Mouse (Mus musculus) lung, embryonic 15.5 days (tissue): Measurements from ENCODE around the gene Adamts12. TPM values are rescaled to one million over a fixed set of nuclear protein-coding genes. Genes with fewer than 3 reads are reported as not detected.
A peak's percentile ranks its signal among the peaks of the same experiment; 100 is the strongest.

Experiments
- ATAC-seq: fragments of 200-750 bp; cut with Nextera tagmentation; 2 replicates; pipeline ENCODE4 v1.8.0; 2017; ENCODE audit warnings: moderate number of reproducible peaks, borderline replicate concordance; ENCODE audit not compliant: low FRiP score, low TSS enrichment; ENCODE audit errors: extremely low read depth
- H3K27ac ChIP-seq: fragments of 300-500 bp; sonication (generic); 2 replicates; pipeline ENCODE4 v1.5.1; 2015; ENCODE audit warnings: moderate library complexity, mild to moderate bottlenecking, inconsistent platforms
- H3K27me3 ChIP-seq: fragments of 300-500 bp; sonication (generic); 2 replicates; pipeline ENCODE4 v1.6.1; 2015; ENCODE audit warnings: inconsistent platforms
- H3K36me3 ChIP-seq: fragments of 300-500 bp; sonication (generic); 2 replicates; pipeline ENCODE4 v1.6.1; 2015; ENCODE audit warnings: inconsistent platforms
- H3K4me1 ChIP-seq: fragments of 300-500 bp; sonication (generic); 2 replicates; pipeline ENCODE4 v1.6.1; 2015; ENCODE audit warnings: inconsistent platforms
- H3K4me2 ChIP-seq: fragments of 300-500 bp; sonication (generic); 2 replicates; pipeline ENCODE4 v1.6.1; 2015; ENCODE audit warnings: inconsistent platforms, mild to moderate bottlenecking, moderate library complexity
- H3K4me3 ChIP-seq: fragments of 300-500 bp; sonication (generic); 2 replicates; pipeline ENCODE4 v1.5.1; 2015; ENCODE audit warnings: mild to moderate bottlenecking, inconsistent platforms
- H3K9ac ChIP-seq: fragments of 300-500 bp; sonication (generic); 2 replicates; pipeline ENCODE4 v1.6.1; 2015; ENCODE audit warnings: inconsistent platforms
- H3K9me3 ChIP-seq: fragments of 300-500 bp; sonication (generic); 2 replicates; pipeline ENCODE4 v1.6.1; 2016; ENCODE audit warnings: inconsistent platforms
- WGBS: fragments of 180-500 bp; shearing (Covaris S2); methylation state at CpG from one replicate; pipeline ENCODE4 v1.1.7; 2015; 5-methylcytosine and 5-hydroxymethylcytosine counted together
- polyA plus RNA-seq: library from polyadenylated mRNA; unstranded; fragments of >200 nt; fragmentation: Nextera tagmentation; extraction: Ambion mirVana; gene quantifications from 2 replicates; pipeline ENCODE4 v1.2.1, GENCODE M21; 2015

The Adamts12 gene
- polyA plus RNA-seq, result 3.6 and 4.1 TPM in 2 replicates

- H3K27me3 ChIP-seq, result no peaks in the 10 kb centered on the region
- H3K4me2 ChIP-seq, result peak within 1 kb of the TSS; percentile 72
- H3K9ac ChIP-seq, result peak within 1 kb of the TSS; percentile 44
- H3K9me3 ChIP-seq, result no peaks in the 10 kb centered on the region
- peak; percentile 94 for ATAC-seq
- peaks cover 29% of the 10 kb centered on the region for H3K4me1 ChIP-seq
- WGBS, result 1% methylated on average over 24 of the region's 25 CpGs
- H3K27ac ChIP-seq, result peak within 1 kb of the TSS; percentile 93
- H3K36me3 ChIP-seq, result no peaks in the 10 kb centered on the region
- peak within 1 kb of the TSS; percentile 43 for H3K4me3 ChIP-seq
Observed at GRCm38 (mm10) chr15:11064558-11065411, at the start of gene Adamts12. Gene Adamts12 (plus strand): TSS chr15:11064790.

GRCm38 (mm10) chr15:11014931-11015330 lies 49.7 kb upstream of the Adamts12 start:
- Histone ChIP-seq H3K9me3 (no peaks in the 10 kb centered on the region), H3K4me1 (no peaks in the 10 kb centered on the region), H3K27me3 (no peaks in the 10 kb centered on the region), H3K9ac (no peak overlapping the region), H3K4me2 (no peak overlapping the region), H3K4me3 (no peak overlapping the region), H3K36me3 (no peaks in the 10 kb centered on the region), H3K27ac (no peak overlapping the region)
- ATAC-seq, result no peak
- WGBS, result 63% methylated on average over 2 of the region's 2 CpGs

GRCm38 (mm10) chr15:11026801-11027561 lies 37.6 kb upstream of the Adamts12 start:
- WGBS, result 41% methylated on average over 4 of the region's 4 CpGs
- Histone ChIP-seq H3K4me1 (no peaks in the 10 kb centered on the region), H3K27me3 (no peaks in the 10 kb centered on the region), H3K4me2 (no peak overlapping the region), H3K27ac (no peak overlapping the region), H3K4me3 (no peak overlapping the region), H3K36me3 (no peaks in the 10 kb centered on the region), H3K9me3 (no peaks in the 10 kb centered on the region), H3K9ac (no peak overlapping the region)
- ATAC-seq, result no peak

- H3K4me1 ChIP-seq, result no peaks in the 10 kb centered on the region
- no peak overlapping the region for H3K9ac ChIP-seq
- 81% methylated on average over 3 of the region's 3 CpGs for WGBS
- no peaks in the 10 kb centered on the region for H3K36me3 ChIP-seq
- H3K4me3 ChIP-seq, result no peak overlapping the region
- no peak overlapping the region for H3K27ac ChIP-seq
- H3K9me3 ChIP-seq, result no peaks in the 10 kb centered on the region
- no peak overlapping the region for H3K4me2 ChIP-seq
- no peak for ATAC-seq
- H3K27me3 ChIP-seq, result peaks cover 22% of the 10 kb centered on the region
Observed at GRCm38 (mm10) chr15:11030188-11030587, 34.4 kb upstream of the Adamts12 start.

GRCm38 (mm10) chr15:11035947-11036474 lies 28.6 kb upstream of the Adamts12 start:
- 6% methylated on average over 34 of the region's 34 CpGs for WGBS
- Histone ChIP-seq H3K4me2 (peak overlapping the region; percentile 64), H3K27ac (no peak overlapping the region), H3K4me1 (peaks cover 17% of the 10 kb centered on the region), H3K4me3 (peak overlapping the region; percentile 38), H3K27me3 (peaks cover 54% of the 10 kb centered on the region), H3K36me3 (no peaks in the 10 kb centered on the region), H3K9ac (no peak overlapping the region), H3K9me3 (no peaks in the 10 kb centered on the region)
- no peak for ATAC-seq

GRCm38 (mm10) chr15:11036535-11037375 lies 27.8 kb upstream of the Adamts12 start:
- ATAC-seq, result no peak
- no peaks in the 10 kb centered on the region for H3K36me3 ChIP-seq
- H3K4me3 ChIP-seq, result peak overlapping the region; percentile 38
- no peak overlapping the region for H3K9ac ChIP-seq
- H3K27ac ChIP-seq, result no peak overlapping the region
- H3K4me1 ChIP-seq, result peaks cover 17% of the 10 kb centered on the region
- peak overlapping the region; percentile 64 for H3K4me2 ChIP-seq
- no peaks in the 10 kb centered on the region for H3K9me3 ChIP-seq
- H3K27me3 ChIP-seq, result peaks cover 54% of the 10 kb centered on the region
- WGBS, result 2% methylated on average over 49 of the region's 49 CpGs

- Histone ChIP-seq H3K9ac (no peak overlapping the region), H3K4me1 (peaks cover 17% of the 10 kb centered on the region), H3K4me2 (peak overlapping the region; percentile 64), H3K9me3 (no peaks in the 10 kb centered on the region), H3K27me3 (peaks cover 54% of the 10 kb centered on the region), H3K27ac (no peak overlapping the region), H3K36me3 (no peaks in the 10 kb centered on the region), H3K4me3 (0 out of 2 replicates have a peak overlapping the region, but pooled peaks have one; percentile 38)
- no peak for ATAC-seq
- 6% methylated on average over 8 of the region's 8 CpGs for WGBS
Observed at GRCm38 (mm10) chr15:11037376-11037695, 27.3 kb upstream of the Adamts12 start.

GRCm38 (mm10) chr15:11037711-11038110 lies 26.9 kb upstream of the Adamts12 start, which contains the start of gene Rxfp3:
Gene Rxfp3 (minus strand): TSS chr15:11037991.
- WGBS, result 3% methylated on average over 16 of the region's 16 CpGs
- peak within 1 kb of the TSS; percentile 38 for H3K4me3 ChIP-seq
- H3K9me3 ChIP-seq, result no peaks in the 10 kb centered on the region
- peak within 1 kb of the TSS; percentile 64 for H3K4me2 ChIP-seq
- H3K27me3 ChIP-seq, result peaks cover 54% of the 10 kb centered on the region
- no peaks in the 10 kb centered on the region for H3K36me3 ChIP-seq
- H3K4me1 ChIP-seq, result peaks cover 17% of the 10 kb centered on the region
- no peak within 1 kb of the TSS for H3K9ac ChIP-seq
- H3K27ac ChIP-seq, result no peak within 1 kb of the TSS
- no peak for ATAC-seq

- Histone ChIP-seq H3K9ac (no peak overlapping the region), H3K27ac (no peak overlapping the region), H3K9me3 (no peaks in the 10 kb centered on the region), H3K4me1 (peaks cover 17% of the 10 kb centered on the region), H3K4me2 (no peak overlapping the region), H3K36me3 (no peaks in the 10 kb centered on the region), H3K27me3 (peaks cover 49% of the 10 kb centered on the region), H3K4me3 (no peak overlapping the region)
- ATAC-seq, result no peak
- under 1% methylated on average over 12 of the region's 12 CpGs for WGBS
Observed at GRCm38 (mm10) chr15:11038476-11038875, 26.1 kb upstream of the Adamts12 start.

- H3K27me3 ChIP-seq, result peaks cover 34% of the 10 kb centered on the region
- H3K9ac ChIP-seq, result no peak overlapping the region
- H3K4me3 ChIP-seq, result no peak overlapping the region
- H3K36me3 ChIP-seq, result no peaks in the 10 kb centered on the region
- no peak for ATAC-seq
- 24% methylated on average over 5 of the region's 5 CpGs for WGBS
- H3K9me3 ChIP-seq, result no peaks in the 10 kb centered on the region
- H3K4me2 ChIP-seq, result no peak overlapping the region
- H3K4me1 ChIP-seq, result peaks cover 17% of the 10 kb centered on the region
- H3K27ac ChIP-seq, result no peak overlapping the region
Observed at GRCm38 (mm10) chr15:11040067-11040466, 24.5 kb upstream of the Adamts12 start.

- WGBS, result 53% methylated on average over 2 of the region's 2 CpGs
- Histone ChIP-seq H3K4me1 (peaks cover 10% of the 10 kb centered on the region), H3K9me3 (no peaks in the 10 kb centered on the region), H3K4me2 (no peak overlapping the region), H3K4me3 (no peak overlapping the region), H3K27me3 (peaks cover 22% of the 10 kb centered on the region), H3K9ac (no peak overlapping the region), H3K36me3 (no peaks in the 10 kb centered on the region), H3K27ac (no peak overlapping the region)
- no peak for ATAC-seq
Observed at GRCm38 (mm10) chr15:11041229-11041628, 23.4 kb upstream of the Adamts12 start.
